Mouse (Mus musculus) frontal cortex, postnatal 14 days (tissue): ENCODE results near the gene Apbb2.
"Not testable (repeated sequence)": the region's sequence is repeated elsewhere in the genome, so short reads cannot be mapped to it uniquely, and the experiment has no call there.

Experiments
- DNase-seq, 2 experiments: peaks; one replicate each; pipeline ENCODE4 v3.0.0; 2022; ENCODE audit warnings: low spot score in 2 of 2

Apbb2 gene

DNA sequence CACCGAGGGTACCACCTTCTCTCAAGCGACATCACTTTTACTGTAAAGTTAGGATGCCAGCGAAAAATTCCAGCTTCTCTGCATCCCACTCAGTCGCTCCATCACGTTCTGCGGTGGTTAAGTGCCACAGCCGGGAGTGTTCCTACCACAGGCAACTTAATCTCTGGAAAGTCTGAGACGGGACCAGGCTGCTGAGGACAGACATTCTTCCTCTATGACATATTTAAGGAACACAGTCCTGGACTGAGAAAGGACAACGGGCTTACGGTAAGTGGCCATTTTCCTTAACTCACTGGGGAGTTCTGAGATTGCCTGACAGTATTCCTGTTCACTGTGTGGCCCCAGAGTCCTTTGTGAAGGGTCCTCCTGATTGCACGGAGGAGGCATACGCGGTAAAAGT, 318.0 kb downstream of the Apbb2 start:
- no peak for DNase-seq

DNA sequence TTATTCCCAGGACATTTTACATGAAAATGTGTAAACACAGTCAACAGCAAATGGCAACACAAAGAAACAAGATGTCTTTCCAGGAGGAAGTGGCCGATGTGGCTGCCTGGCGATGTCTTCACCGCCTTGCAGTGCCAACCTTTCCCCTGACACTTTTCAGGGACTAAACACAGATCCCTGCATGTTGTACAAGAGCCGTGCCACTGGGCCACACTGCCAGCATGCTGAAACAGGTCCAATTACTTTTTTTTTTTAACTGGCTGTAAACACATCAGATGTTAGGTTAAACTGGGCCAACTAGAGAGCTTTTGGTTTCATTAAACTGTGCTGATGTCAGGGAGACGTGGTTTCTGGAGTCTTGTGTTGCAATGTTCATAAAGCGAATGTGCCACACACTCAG, 319.7 kb downstream of the Apbb2 start:
- DNase-seq, result no peak

DNA sequence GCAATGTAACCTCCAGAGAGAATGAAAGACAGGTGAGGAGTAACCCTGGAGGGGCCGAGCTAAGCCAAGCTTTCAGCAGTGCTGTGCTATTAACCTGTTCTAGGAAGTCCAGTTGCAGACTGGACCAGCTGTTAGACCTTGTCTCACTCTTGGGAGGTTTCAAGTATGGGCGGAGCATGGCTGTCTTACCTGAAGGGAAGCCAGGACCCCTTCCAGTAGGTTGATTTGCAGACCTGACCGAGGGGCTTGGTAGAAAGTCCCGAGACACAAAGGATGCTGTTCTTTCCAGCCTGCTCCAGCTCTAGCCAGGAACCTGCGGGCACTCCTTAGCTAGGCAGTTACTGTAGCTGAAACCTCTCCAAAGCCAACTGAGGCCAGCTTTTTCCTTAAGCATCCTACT, 322.5 kb downstream of the Apbb2 start:
- DNase-seq, result no peak

DNA sequence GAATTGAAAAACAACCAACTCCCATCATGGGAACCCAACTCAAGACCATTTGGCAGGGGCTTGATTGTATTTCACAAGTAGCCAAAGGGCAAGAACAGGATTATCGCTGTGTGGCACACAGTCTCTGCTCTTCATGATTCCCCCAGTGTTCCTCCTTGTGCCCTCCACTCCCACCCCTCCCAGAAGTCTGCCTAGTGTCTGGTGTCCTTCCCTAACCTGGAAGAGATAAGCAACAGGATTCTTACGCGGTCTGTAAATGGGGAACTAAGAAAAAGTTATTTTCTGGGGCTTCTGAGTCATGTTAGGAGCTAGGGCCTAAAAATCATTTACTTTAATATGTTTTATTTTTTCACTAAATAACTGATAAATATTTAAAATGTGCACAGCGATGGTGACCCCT, 323.6 kb downstream of the Apbb2 start:
- DNase-seq, result no peak

DNA sequence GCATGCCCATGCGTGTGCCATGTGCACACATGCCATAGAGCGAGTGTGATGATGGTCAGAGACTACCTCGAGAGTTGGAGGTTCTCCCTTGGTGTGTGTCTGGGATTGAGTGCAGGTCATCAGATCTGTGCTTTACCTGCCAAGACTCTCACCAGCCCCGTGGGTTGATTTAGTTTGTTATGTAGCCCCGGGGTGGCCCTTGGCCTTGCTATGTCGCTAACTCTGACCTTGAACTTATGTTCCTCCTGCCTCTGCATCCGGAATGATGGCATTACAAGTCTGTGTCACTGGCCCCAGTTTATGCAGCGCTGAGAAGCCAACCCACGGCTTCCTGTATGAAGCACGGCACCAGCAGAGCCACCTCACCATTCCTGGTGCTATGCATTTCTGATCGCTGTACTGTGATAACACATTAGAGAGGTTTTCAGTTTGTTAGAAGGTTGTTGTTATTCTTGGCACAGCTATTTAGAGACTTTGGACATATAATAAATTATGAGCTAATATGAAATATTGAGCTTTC, 324.4 kb downstream of the Apbb2 start:
- no peak for DNase-seq

DNA sequence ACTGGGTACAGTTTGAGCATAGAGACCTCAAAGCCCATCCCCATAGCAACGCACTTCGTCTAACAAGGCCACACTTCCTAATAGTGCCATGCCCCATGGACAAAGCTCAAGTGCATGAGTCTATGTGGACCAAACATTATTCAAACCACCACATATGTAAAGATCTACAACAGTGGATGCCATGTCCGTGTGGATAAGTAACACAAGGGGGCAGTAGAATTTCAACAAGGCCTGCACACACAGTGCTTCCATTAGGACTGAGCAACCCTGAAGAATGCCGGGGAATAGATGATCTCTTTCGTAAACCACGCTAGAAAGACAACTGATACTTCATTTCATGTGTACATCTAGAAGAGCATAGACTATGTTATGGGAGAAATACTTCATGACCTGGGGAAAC, 337.8 kb downstream of the Apbb2 start:
- no peak for DNase-seq

DNA sequence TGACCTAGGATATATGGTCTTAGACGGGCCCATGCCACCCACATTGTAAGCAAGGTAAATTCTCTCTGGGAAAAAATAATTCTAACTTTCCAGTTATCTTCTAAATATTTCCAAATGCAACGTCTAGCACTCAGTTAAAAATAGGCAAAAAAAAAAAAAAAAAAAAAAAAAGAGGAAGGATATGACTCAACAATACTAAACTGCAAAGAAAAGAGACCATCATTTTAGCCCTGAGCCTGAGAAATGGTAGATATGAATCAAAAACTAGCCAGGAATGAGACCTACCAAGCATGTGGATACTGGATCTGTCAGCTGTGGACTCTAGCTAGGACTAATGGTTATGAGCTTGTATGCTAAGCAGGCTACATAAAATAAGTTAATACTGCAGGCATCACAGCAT, 338.9 kb downstream of the Apbb2 start:
- DNase-seq, result no peak

DNA sequence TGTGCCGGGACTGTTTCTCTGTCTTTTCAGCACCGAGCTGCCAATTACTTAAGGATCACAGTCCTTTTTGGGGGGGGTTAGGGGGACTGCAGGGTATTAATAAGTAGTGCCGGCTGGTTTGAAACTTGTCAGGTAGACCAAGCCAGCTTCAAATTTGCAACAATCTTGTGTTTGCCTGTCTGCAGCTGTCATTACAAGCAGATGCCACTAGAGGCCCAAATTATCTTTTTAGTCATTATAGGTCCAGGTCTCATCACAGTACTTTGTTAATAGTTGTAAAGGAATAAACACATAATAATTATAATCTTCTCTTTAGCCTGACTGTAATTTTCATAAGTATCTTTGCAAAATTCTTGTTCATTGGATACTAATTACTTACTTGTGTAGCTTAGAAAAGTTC, 344.2 kb downstream of the Apbb2 start:
- DNase-seq, result no peak

DNA sequence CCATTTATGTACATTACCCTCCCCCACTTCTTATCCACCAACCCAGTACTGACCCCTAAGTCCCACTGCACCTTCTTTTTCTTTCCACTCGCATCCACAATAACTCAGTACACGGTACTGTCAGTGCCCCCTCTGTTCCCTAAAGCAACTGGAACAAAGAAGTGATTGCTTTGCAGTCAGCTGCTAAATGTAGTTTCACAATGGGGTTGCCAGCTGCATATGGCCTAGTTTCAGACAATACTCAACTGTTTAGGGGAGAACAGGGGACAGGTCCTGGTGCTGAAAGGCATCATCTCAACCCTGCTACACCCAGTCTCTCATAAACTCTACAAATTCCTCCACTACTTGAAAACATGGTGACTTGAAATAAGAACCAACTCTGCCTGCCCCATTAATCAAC, 347.4 kb downstream of the Apbb2 start:
- DNase-seq, result no peak

DNA sequence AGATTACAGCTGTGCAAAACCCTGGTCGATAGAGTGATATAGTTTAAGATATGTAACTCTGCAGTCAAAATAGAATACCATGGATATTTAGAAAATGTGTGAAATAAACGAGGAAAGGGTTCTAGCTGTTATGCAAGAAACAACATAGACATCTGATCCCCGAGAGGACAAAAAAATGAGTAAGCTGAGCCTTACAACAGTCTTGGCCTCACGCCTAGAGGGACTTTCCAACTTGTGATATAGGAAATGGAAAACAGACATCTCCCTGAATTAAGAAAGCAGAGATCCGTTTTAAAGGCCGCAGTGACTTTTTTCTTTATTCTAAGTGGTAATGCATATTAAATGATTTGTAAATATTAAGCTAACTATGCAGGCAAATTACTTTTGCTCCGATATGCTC, 349.0 kb downstream of the Apbb2 start:
- DNase-seq, result no peak

DNA sequence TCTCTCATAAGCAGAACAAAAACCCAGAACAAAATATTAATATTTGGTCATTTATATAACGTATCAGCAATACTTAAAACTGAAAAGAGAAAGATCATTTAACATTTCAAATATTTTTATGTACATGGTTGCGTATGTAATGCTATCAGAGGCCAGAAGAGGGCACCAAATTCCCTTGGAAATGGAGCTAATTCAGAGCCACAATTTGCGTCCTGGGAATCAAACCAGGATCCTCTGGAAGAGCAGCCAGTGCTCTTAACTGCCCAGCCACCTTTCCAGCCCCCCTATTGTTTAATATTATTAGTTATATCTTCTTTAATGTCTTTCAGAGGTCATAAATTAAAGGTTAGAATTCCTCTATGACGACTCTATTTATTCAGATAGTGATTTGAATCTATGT, 355.2 kb downstream of the Apbb2 start:
- no peak for DNase-seq

DNA sequence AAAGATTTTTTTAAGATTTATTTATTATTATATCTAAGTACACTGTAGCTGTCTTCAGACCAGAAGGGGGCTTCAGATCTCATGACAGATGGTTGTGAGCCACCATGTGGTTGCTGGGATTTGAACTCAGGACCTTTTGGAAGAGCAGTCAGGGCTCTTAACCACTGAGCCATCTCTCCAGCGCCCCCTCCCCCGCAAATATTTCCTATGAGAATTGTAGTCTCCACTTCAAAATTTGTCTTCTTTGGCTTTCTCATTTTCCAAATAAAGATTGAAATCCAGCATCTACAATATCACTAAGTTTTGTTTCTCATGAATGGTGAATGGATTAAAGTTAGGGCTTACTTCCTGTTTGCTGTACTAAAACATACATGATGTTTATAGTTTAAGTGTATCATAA, 356.1 kb downstream of the Apbb2 start:
- no peak for DNase-seq

DNA sequence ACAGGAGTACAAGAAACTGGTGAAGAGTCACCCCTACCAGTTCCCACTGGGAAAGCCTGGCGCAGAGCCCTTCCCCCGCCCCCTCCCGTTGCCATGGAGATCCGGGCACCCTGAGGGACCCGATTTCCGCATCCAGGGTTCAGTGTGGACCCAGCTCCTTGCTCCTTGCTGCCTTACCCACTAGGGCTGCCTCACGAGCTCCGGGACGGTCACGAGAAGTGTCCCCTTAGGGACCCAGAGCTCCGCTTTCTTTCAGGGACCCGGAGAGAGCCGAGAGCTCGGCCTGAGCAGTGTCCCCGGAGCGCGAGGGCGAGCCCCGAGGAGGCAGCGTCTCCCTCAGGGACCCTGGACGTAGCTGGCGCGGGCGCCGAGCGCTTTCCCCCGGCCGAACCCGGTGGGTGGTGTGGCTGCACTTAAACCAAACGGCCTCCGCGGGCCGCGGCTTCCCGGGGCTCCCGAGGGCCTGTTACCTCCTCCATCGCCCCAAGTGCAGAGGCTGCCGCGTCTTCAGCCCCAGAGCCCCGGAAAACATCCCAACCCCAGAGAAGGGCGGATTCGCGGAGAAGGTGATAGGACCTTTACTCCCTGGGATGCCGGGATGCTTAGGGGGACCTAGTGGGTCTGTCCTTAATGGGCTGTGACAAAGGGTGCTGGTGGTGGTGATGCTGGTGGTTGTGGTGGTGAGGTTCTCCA, 358.7 kb downstream of the Apbb2 start, which contains the start of gene Nsun7:
Nsun7 (plus strand) TSS at position 142 of the 693 bp plus-strand sequence.
- DNase-seq, result peak; percentile 75 to 76

DNA sequence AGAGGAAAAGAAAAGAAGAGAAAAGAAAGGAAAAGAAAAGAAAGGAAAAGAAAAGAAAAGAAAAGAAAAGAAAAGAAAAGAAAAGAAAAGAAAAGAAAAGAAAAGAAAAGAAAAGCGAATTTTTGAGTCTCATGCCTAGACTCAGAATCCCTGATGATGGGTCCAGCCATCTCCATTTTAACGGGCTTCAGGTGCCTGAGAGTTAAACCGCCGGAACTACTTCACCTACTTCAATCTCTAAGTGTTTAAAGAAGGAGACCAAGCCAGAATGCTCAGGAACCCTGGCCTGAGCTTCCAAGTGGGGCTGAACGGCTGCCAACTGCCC, 359.2 kb downstream of the Apbb2 start:
- DNase-seq, result not testable (repeated sequence)

DNA sequence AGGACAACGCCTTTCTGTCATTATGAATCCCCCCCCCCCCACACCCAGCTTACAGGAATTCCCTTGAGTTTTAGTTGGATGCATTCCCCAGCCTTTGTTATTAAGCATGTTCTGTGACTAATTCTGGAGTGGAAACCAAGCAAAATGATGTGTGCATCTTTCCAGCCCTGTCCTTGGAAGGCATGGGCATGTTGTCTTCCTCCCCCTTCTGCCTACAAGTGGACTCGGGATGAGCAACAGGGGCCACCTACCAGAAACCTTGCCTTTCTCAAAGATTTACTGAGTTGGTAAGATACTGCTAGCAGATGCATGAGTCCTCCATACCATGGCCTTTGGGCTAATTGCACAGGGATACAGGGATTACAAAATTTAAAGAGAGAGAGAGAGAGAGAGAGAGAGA, 359.6 kb downstream of the Apbb2 start:
- DNase-seq, result no peak

DNA sequence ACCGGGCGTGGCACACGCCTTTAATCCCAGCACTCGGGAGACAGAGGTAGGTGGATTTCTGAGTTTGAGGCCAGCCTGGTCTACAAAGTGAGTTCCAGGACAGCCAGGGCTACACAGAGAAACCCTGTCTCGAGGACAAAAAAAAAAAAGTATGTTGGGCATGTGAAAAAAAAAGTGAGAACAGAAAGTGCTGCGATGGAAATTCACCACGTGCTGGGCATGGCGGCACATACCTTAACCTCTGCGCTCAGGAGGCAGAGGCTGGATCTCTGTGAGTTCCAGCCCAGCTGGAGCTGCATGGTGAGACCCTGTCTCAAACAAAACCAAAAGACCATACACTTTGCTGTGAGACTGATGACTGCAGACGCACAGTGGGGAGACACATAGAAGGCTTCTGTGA, 363.5 kb downstream of the Apbb2 start:
- no peak for DNase-seq

DNA sequence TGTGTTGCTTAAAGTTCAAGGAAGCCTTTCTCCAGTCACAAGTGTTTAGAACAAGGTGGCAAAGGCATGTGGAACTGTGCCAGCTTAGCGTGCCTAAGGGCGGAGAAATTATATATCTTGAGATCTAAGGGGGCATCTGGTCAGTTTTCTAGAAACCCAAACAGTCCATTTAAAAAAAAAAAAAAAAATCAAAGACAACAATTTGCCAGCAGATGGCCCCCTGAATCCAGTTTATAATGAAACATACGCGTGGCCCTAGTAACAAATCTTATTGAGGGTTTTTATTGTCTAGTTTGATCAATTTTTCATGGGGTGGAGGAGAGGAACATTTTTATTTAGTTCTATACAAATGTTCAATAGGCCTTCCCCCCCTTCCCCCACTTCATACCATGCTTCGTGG, 365.4 kb downstream of the Apbb2 start:
- no peak for DNase-seq
